8 mouse cellular contexts compared by ENCODE assay signal in genomic region chr4:124708518-124709477, GRCm38 (mm10). TPM values are rescaled to one million over a fixed set of nuclear protein-coding genes. Genes with fewer than 3 reads are reported as not detected.
DNase-seq lines count a peak whose midpoint lies in the region; ATAC-seq lines count a peak whose summit lies in the region.

No protein-coding gene starts in this region.

- no peaks in the 10 kb centered on the region for H3K9me3 ChIP-seq in hindbrain, embryonic 13.5 days

- H3K4me3 ChIP-seq in hindbrain, embryonic 13.5 days: peak overlapping the region; percentile 27

- peak overlapping the region; percentile 51 for H3K4me2 ChIP-seq in hindbrain, embryonic 13.5 days

- DNase-seq in ES-CJ7 (ENCODE audit: low read depth, low spot score): peak; percentile 95
- DNase-seq in c-Kit-positive CD71-positive TER-119-negative erythroid progenitor cells, embryonic 14.5 days (ENCODE audit: low read depth): peak; percentile 70
- peak; percentile 43 to 59 for DNase-seq in frontal cortex, postnatal 25 days (ENCODE audit: low spot score in 2 of 2)
- peak; percentile 65 to 69 for DNase-seq in left cerebral cortex, adult 18-20 months (ENCODE audit: low spot score in 2 of 2)
- peak; percentile 93 to 96 for DNase-seq in lung, postnatal 4 days
- peak; percentile 76 for DNase-seq in retina, postnatal 1 day
- DNase-seq in thymus, postnatal 4 days: peak; percentile 77

- peaks cover 31% of the 10 kb centered on the region for H3K4me1 ChIP-seq in hindbrain, embryonic 13.5 days (replicated peaks)

- H3K9ac ChIP-seq in hindbrain, embryonic 13.5 days: peak overlapping the region; percentile 61

- peaks cover 52% of the 10 kb centered on the region for H3K27me3 ChIP-seq in hindbrain, embryonic 13.5 days

- peak overlapping the region; percentile 60 for H3K27ac ChIP-seq in hindbrain, embryonic 13.5 days

- WGBS in hindbrain, embryonic 13.5 days: 3% methylated on average over 41 of the region's 41 CpGs

- peak; percentile 56; the same call in 1 of the 2 replicates for ATAC-seq in hindbrain, embryonic 13.5 days (ENCODE audit: low FRiP score)

- no peaks in the 10 kb centered on the region for H3K36me3 ChIP-seq in hindbrain, embryonic 13.5 days

RNA-seq across cellular contexts. Expression of gene Sf3a3, which starts 5.8 kb away (rescaled TPM):
- 112 and 119 TPM in 2 replicates for polyA plus RNA-seq in hindbrain, embryonic 13.5 days (2015; fragmentation: Nextera tagmentation; extraction: Ambion mirVana)
- 10 to 100 TPM; 33.9 to 42.3 TPM for total RNA-seq in left cerebral cortex, adult 18-20 months (2021)

RNA-seq across cellular contexts. Expression of gene Fhl3, which starts 8.3 kb away (rescaled TPM):
- 2.7 and 2.9 TPM in 2 replicates for polyA plus RNA-seq in hindbrain, embryonic 13.5 days (2015; fragmentation: Nextera tagmentation; extraction: Ambion mirVana)
- 1 to 10 TPM; 1.3 TPM for total RNA-seq in left cerebral cortex, adult 18-20 months (2021)

RNA-seq across cellular contexts. Expression of gene Utp11, which starts 15.4 kb away (rescaled TPM):
- polyA plus RNA-seq in hindbrain, embryonic 13.5 days (2015; fragmentation: Nextera tagmentation; extraction: Ambion mirVana): 45.1 and 47.9 TPM in 2 replicates
- total RNA-seq in left cerebral cortex, adult 18-20 months (2021): 10 to 100 TPM; 15.0 to 15.3 TPM

RNA-seq across cellular contexts. Expression of gene Inpp5b, which starts 32.9 kb away (rescaled TPM):
- polyA plus RNA-seq in hindbrain, embryonic 13.5 days (2015; fragmentation: Nextera tagmentation; extraction: Ambion mirVana): 22.1 and 24.5 TPM in 2 replicates
- total RNA-seq in left cerebral cortex, adult 18-20 months (2021): 10 to 100 TPM; 37.2 to 42.3 TPM

RNA-seq across cellular contexts. Expression of gene Pou3f1, which starts 52.2 kb away (rescaled TPM):
- 9.5 and 11.4 TPM in 2 replicates for polyA plus RNA-seq in hindbrain, embryonic 13.5 days (2015; fragmentation: Nextera tagmentation; extraction: Ambion mirVana)
- 10 to 100 TPM; 17.1 to 17.3 TPM for total RNA-seq in left cerebral cortex, adult 18-20 months (2021)

Comparison
In these comparisons a context has a peak if more than half of its experiments do, and no peak if none do; other contexts are left out.
1. Peak in every context shown above with its lines: DNase-seq, ATAC-seq, H3K4me3 ChIP-seq and H3K27ac ChIP-seq.